Mouse (Mus musculus): ENCODE data around the gene Rmi2. TPM values are rescaled to one million over a fixed set of nuclear protein-coding genes. Genes with fewer than 3 reads are reported as not detected.

Rmi2 gene
- polyA plus RNA-seq, 1 experiment: 2.2 TPM

- 56% methylated on average over 7 of the region's 7 CpGs for WGBS
- no peak for DNase-seq (ENCODE audit: low read depth, low spot score)
These were observed 24.9 kb downstream of the Rmi2 start for GRCm38 (mm10) chr16:10859726-10860245.

GRCm38 (mm10) chr16:10861408-10861807, 26.5 kb downstream of the Rmi2 start:
- DNase-seq (ENCODE audit: low read depth, low spot score): no peak
- WGBS: 65% methylated on average over 3 of the region's 3 CpGs

- DNase-seq (ENCODE audit: low read depth, low spot score): no peak
- WGBS: 78% methylated on average over 6 of the region's 6 CpGs
These were observed 30.2 kb downstream of the Rmi2 start for GRCm38 (mm10) chr16:10864833-10865591.

GRCm38 (mm10) chr16:10865592-10865987, 30.7 kb downstream of the Rmi2 start:
- no peak for DNase-seq (ENCODE audit: low read depth, low spot score)

GRCm38 (mm10) chr16:10866841-10867240, 32.0 kb downstream of the Rmi2 start:
- no peak for DNase-seq (ENCODE audit: low read depth, low spot score)
- whole genome bisulfite sequencing: 96% methylated on average over 8 of the region's 8 CpGs

- WGBS: 82% methylated on average over 2 of the region's 2 CpGs
These were observed 32.6 kb downstream of the Rmi2 start for GRCm38 (mm10) chr16:10867501-10867900.

GRCm38 (mm10) chr16:10867904-10868440, 33.1 kb downstream of the Rmi2 start:
- no peak for DNase-seq (ENCODE audit: low read depth, low spot score)
- 45% methylated on average over 11 of the region's 11 CpGs for WGBS

More at GRCm38 (mm10) chr16:10867501-10867900, 32.6 kb downstream of the Rmi2 start:
- no peak for DNase-seq (ENCODE audit: low read depth, low spot score)

- DNase-seq (ENCODE audit: low read depth, low spot score): no peak
- 54% methylated on average over 4 of the region's 4 CpGs for WGBS
These were observed 36.1 kb downstream of the Rmi2 start for GRCm38 (mm10) chr16:10870969-10871368.

GRCm38 (mm10) chr16:10872825-10873360, 38.0 kb downstream of the Rmi2 start:
- DNase-seq (ENCODE audit: low read depth, low spot score): no peak
- 45% methylated on average over 4 of the region's 4 CpGs for WGBS

GRCm38 (mm10) chr16:10873654-10874053, 38.8 kb downstream of the Rmi2 start:
- DNase-seq (ENCODE audit: low read depth, low spot score): no peak
- WGBS: 0% methylated on average over 5 of the region's 5 CpGs

- WGBS: 61% methylated on average over 3 of the region's 3 CpGs
- no peak for DNase-seq (ENCODE audit: low read depth, low spot score)
These were observed 43.4 kb downstream of the Rmi2 start for GRCm38 (mm10) chr16:10878227-10878626.

- WGBS: 100% methylated on average over 1 of the region's 1 CpGs
- peak; percentile 52 for DNase-seq (ENCODE audit: low read depth, low spot score)
These were observed 44.6 kb downstream of the Rmi2 start for GRCm38 (mm10) chr16:10879467-10879866.

- DNase-seq (ENCODE audit: low read depth, low spot score): no peak
- WGBS: 37% methylated on average over 4 of the region's 4 CpGs
These were observed 46.5 kb downstream of the Rmi2 start for GRCm38 (mm10) chr16:10881231-10881962.

GRCm38 (mm10) chr16:10887436-10887835, 52.6 kb downstream of the Rmi2 start:
- no peak for DNase-seq (ENCODE audit: low read depth, low spot score)
- WGBS: 74% methylated on average over 2 of the region's 2 CpGs

- no peak for DNase-seq (ENCODE audit: low read depth, low spot score)
These were observed 55.5 kb downstream of the Rmi2 start for GRCm38 (mm10) chr16:10890363-10890762.

GRCm38 (mm10) chr16:10893161-10893560, 58.3 kb downstream of the Rmi2 start:
- DNase-seq (ENCODE audit: low read depth, low spot score): no peak
- 58% methylated on average over 4 of the region's 4 CpGs for WGBS

More at GRCm38 (mm10) chr16:10890363-10890762, 55.5 kb downstream of the Rmi2 start:
- 68% methylated on average over 3 of the region's 3 CpGs for WGBS

- WGBS: 80% methylated on average over 3 of the region's 3 CpGs
- DNase-seq (ENCODE audit: low read depth, low spot score): no peak
These were observed 61.0 kb downstream of the Rmi2 start for GRCm38 (mm10) chr16:10895906-10896305.

- DNase-seq (ENCODE audit: low read depth, low spot score): no peak
- WGBS: 45% methylated on average over 6 of the region's 6 CpGs
These were observed 62.5 kb downstream of the Rmi2 start for GRCm38 (mm10) chr16:10897372-10897771.

GRCm38 (mm10) chr16:10900736-10901135, 65.9 kb downstream of the Rmi2 start:
- 95% methylated on average over 1 of the region's 1 CpGs for WGBS
- DNase-seq (ENCODE audit: low read depth, low spot score): no peak

- no peak for DNase-seq (ENCODE audit: low read depth, low spot score)
These were observed 67.1 kb downstream of the Rmi2 start for GRCm38 (mm10) chr16:10901956-10902355.

More at GRCm38 (mm10) chr16:10901956-10902355, 67.1 kb downstream of the Rmi2 start:
- 55% methylated on average over 2 of the region's 2 CpGs for WGBS
